Mouse (Mus musculus) heart, embryonic 12.5 days (tissue): ENCODE measurements around the gene Thop1. TPM values are rescaled to one million over a fixed set of nuclear protein-coding genes. Genes with fewer than 3 reads are reported as not detected.
A peak's percentile ranks its signal among the peaks of the same experiment; 100 is the strongest.
"Not testable (repeated sequence)": the region's sequence is repeated elsewhere in the genome, so short reads cannot be mapped to it uniquely, and the experiment has no call there.

Source experiments
- ATAC-seq: fragments of 200-750 bp; cut with Nextera tagmentation; 2 replicates; pipeline ENCODE4 v1.8.0; 2017; ENCODE audit warnings: moderate TSS enrichment, moderate library complexity; ENCODE audit not compliant: insufficient number of reproducible peaks, low FRiP score
- H3K27ac ChIP-seq: fragments of 300-500 bp; sonication (generic); 2 replicates; pipeline ENCODE4 v1.5.1; 2016; ENCODE audit warnings: mild to moderate bottlenecking, moderate library complexity; ENCODE audit not compliant: poor library complexity, severe bottlenecking
- H3K27me3 ChIP-seq: fragments of 300-500 bp; sonication (generic); replicated peaks from 2 replicates; pipeline ENCODE4 v1.6.1; 2016; ENCODE audit warnings: mild to moderate bottlenecking, moderate library complexity
- H3K36me3 ChIP-seq: fragments of 300-500 bp; sonication (generic); 2 replicates; pipeline ENCODE4 v1.6.1; 2016; ENCODE audit warnings: mild to moderate bottlenecking, moderate library complexity
- H3K4me1 ChIP-seq: fragments of 300-500 bp; sonication (generic); replicated peaks from 2 replicates; pipeline ENCODE4 v1.6.1; 2016; ENCODE audit warnings: mild to moderate bottlenecking
- H3K4me2 ChIP-seq: fragments of 300-500 bp; sonication (generic); 2 replicates; pipeline ENCODE4 v1.6.1; 2016; ENCODE audit warnings: mild to moderate bottlenecking, moderate library complexity
- H3K4me3 ChIP-seq: fragments of 300-500 bp; sonication (generic); 2 replicates; pipeline ENCODE4 v1.5.1; 2016; ENCODE audit warnings: mild to moderate bottlenecking
- H3K9ac ChIP-seq: fragments of 300-500 bp; sonication (generic); 2 replicates; pipeline ENCODE4 v1.6.1; 2016; ENCODE audit warnings: mild to moderate bottlenecking, moderate library complexity
- H3K9me3 ChIP-seq: fragments of 300-500 bp; sonication (generic); replicated peaks from 2 replicates; pipeline ENCODE4 v1.6.1; 2016; ENCODE audit warnings: mild to moderate bottlenecking, moderate library complexity
- WGBS: fragments of 180-500 bp; shearing (Covaris S2); methylation state at CpG from one replicate; pipeline ENCODE4 v1.1.7; 2016; 5-methylcytosine and 5-hydroxymethylcytosine counted together
- polyA plus RNA-seq: library from polyadenylated mRNA; unstranded; fragments of >200 nt; fragmentation: Nextera tagmentation; extraction: Ambion mirVana; gene quantifications from 2 replicates; pipeline ENCODE4 v1.2.1, GENCODE M21; 2016

Thop1 gene
- polyA plus RNA-seq, 1 experiment from 2014 or later = 36.6 TPM

GRCm38 (mm10) chr10:81033586-81033985 lies 36.2 kb upstream of the Thop1 start:
- 78% methylated on average over 10 of the region's 10 CpGs for WGBS
- Histone ChIP-seq H3K4me3 (no peak overlapping the region), H3K4me2 (no peak overlapping the region), H3K27ac (no peak overlapping the region), H3K9me3 (no peaks in the 10 kb centered on the region), H3K27me3 (0 out of 2 replicates have a peak, but pooled peaks cover 3% of the 10 kb centered on the region), H3K36me3 (peaks cover 35% of the 10 kb centered on the region), H3K9ac (no peak overlapping the region), H3K4me1 (no peaks in the 10 kb centered on the region; the same call in 1 of the 2 replicates)
- no peak for ATAC-seq

GRCm38 (mm10) chr10:81036251-81036650 lies 33.6 kb upstream of the Thop1 start:
- WGBS = 70% methylated on average over 7 of the region's 7 CpGs
- Histone ChIP-seq H3K4me1 (no peaks in the 10 kb centered on the region; the same call in 1 of the 2 replicates), H3K4me2 (no peak overlapping the region), H3K27me3 (no peaks in the 10 kb centered on the region), H3K9me3 (no peaks in the 10 kb centered on the region), H3K27ac (no peak overlapping the region), H3K36me3 (peaks cover 20% of the 10 kb centered on the region), H3K4me3 (no peak overlapping the region), H3K9ac (no peak overlapping the region)
- no peak for ATAC-seq

- peak within 1 kb of the TSS; percentile 83 for H3K9ac ChIP-seq
- no peak within 1 kb of the TSS; the same call in 1 of the 2 replicates for H3K27ac ChIP-seq
- H3K9me3 ChIP-seq = no peaks in the 10 kb centered on the region
- WGBS = under 1% methylated on average over 35 of the region's 35 CpGs
- peak; percentile 97 for ATAC-seq
- H3K36me3 ChIP-seq = peaks cover 14% of the 10 kb centered on the region
- peak within 1 kb of the TSS; percentile 76 for H3K4me3 ChIP-seq
- H3K4me2 ChIP-seq = peak within 1 kb of the TSS; percentile 80
- H3K27me3 ChIP-seq = no peaks in the 10 kb centered on the region
- no peaks in the 10 kb centered on the region; the same call in 1 of the 2 replicates for H3K4me1 ChIP-seq
These were observed 32.8 kb upstream of the Thop1 start, which contains the start of gene Slc39a3 for GRCm38 (mm10) chr10:81036988-81037580. TSS of gene Slc39a3 (minus strand) at chr10:81037426.

GRCm38 (mm10) chr10:81041458-81042175 lies 28.2 kb upstream of the Thop1 start:
- H3K4me1 ChIP-seq = no peaks in the 10 kb centered on the region; the same call in 1 of the 2 replicates
- H3K27me3 ChIP-seq = no peaks in the 10 kb centered on the region
- no peak overlapping the region for H3K27ac ChIP-seq
- peaks cover 42% of the 10 kb centered on the region for H3K36me3 ChIP-seq
- WGBS = 32% methylated on average over 13 of the region's 13 CpGs
- H3K4me2 ChIP-seq = no peak overlapping the region
- no peak overlapping the region for H3K9ac ChIP-seq
- no peak overlapping the region for H3K4me3 ChIP-seq
- no peaks in the 10 kb centered on the region for H3K9me3 ChIP-seq
- ATAC-seq = no peak

GRCm38 (mm10) chr10:81045246-81045645 lies 24.6 kb upstream of the Thop1 start:
- not testable (repeated sequence) for H3K9ac ChIP-seq, H3K4me1 ChIP-seq, H3K4me2 ChIP-seq, H3K27me3 ChIP-seq, H3K9me3 ChIP-seq, H3K27ac ChIP-seq, ATAC-seq, H3K4me3 ChIP-seq
- peaks cover 78% of the 10 kb centered on the region for H3K36me3 ChIP-seq
- WGBS = 89% methylated on average over 14 of the region's 14 CpGs

GRCm38 (mm10) chr10:81050645-81051044 lies 19.2 kb upstream of the Thop1 start:
- peaks cover 78% of the 10 kb centered on the region for H3K36me3 ChIP-seq
- H3K9ac ChIP-seq = no peak overlapping the region
- no peaks in the 10 kb centered on the region for H3K27me3 ChIP-seq
- no peaks in the 10 kb centered on the region for H3K9me3 ChIP-seq
- H3K27ac ChIP-seq = no peak overlapping the region
- H3K4me2 ChIP-seq = no peak overlapping the region
- H3K4me3 ChIP-seq = no peak overlapping the region
- 0 out of 2 replicates have a peak, but pooled peaks cover 6% of the 10 kb centered on the region for H3K4me1 ChIP-seq
- 90% methylated on average over 4 of the region's 4 CpGs for WGBS
- ATAC-seq = no peak

GRCm38 (mm10) chr10:81051133-81051532 lies 18.7 kb upstream of the Thop1 start:
- Histone ChIP-seq H3K36me3 (peaks cover 73% of the 10 kb centered on the region), H3K4me2 (no peak overlapping the region), H3K27me3 (no peaks in the 10 kb centered on the region), H3K9ac (no peak overlapping the region), H3K4me1 (0 out of 2 replicates have a peak, but pooled peaks cover 7% of the 10 kb centered on the region), H3K9me3 (no peaks in the 10 kb centered on the region), H3K4me3 (no peak overlapping the region), H3K27ac (no peak overlapping the region)
- WGBS = 81% methylated on average over 6 of the region's 6 CpGs
- ATAC-seq = no peak

- Histone ChIP-seq H3K9ac (no peak overlapping the region), H3K27me3 (no peaks in the 10 kb centered on the region), H3K4me2 (no peak overlapping the region), H3K4me3 (no peak overlapping the region), H3K36me3 (peaks cover 59% of the 10 kb centered on the region), H3K4me1 (peaks cover 19% of the 10 kb centered on the region), H3K9me3 (no peaks in the 10 kb centered on the region), H3K27ac (no peak overlapping the region)
- no peak for ATAC-seq
- 88% methylated on average over 5 of the region's 5 CpGs for WGBS
These were observed 17.3 kb upstream of the Thop1 start for GRCm38 (mm10) chr10:81052577-81052976.

- H3K4me1 ChIP-seq = peaks cover 40% of the 10 kb centered on the region
- H3K4me3 ChIP-seq = no peak overlapping the region
- no peak overlapping the region for H3K9ac ChIP-seq
- WGBS = 75% methylated on average over 6 of the region's 6 CpGs
- no peaks in the 10 kb centered on the region for H3K9me3 ChIP-seq
- no peak overlapping the region for H3K4me2 ChIP-seq
- no peaks in the 10 kb centered on the region for H3K27me3 ChIP-seq
- no peak for ATAC-seq
- peaks cover 33% of the 10 kb centered on the region for H3K36me3 ChIP-seq
- no peak overlapping the region for H3K27ac ChIP-seq
These were observed 14.7 kb upstream of the Thop1 start for GRCm38 (mm10) chr10:81055169-81055568.

GRCm38 (mm10) chr10:81055802-81056340 lies 14.0 kb upstream of the Thop1 start:
- H3K4me1 ChIP-seq = peaks cover 40% of the 10 kb centered on the region
- ATAC-seq, H3K4me3 ChIP-seq, H3K9me3 ChIP-seq, H3K4me2 ChIP-seq, H3K27ac ChIP-seq, H3K27me3 ChIP-seq: not testable (repeated sequence)
- WGBS = 80% methylated on average over 11 of the region's 11 CpGs
- peak overlapping the region; percentile 17 for H3K9ac ChIP-seq
- peaks cover 26% of the 10 kb centered on the region for H3K36me3 ChIP-seq

- 94% methylated on average over 23 of the region's 23 CpGs for WGBS
- peak overlapping the region; percentile 42; the same call in 1 of the 2 replicates for H3K9ac ChIP-seq
- H3K9me3 ChIP-seq = no peaks in the 10 kb centered on the region
- peaks cover 9% of the 10 kb centered on the region; the same call in 1 of the 2 replicates for H3K36me3 ChIP-seq
- no peaks in the 10 kb centered on the region for H3K27me3 ChIP-seq
- H3K4me2 ChIP-seq = no peak overlapping the region
- H3K4me3 ChIP-seq = no peak overlapping the region
- ATAC-seq = no peak
- H3K4me1 ChIP-seq = peaks cover 40% of the 10 kb centered on the region
- no peak overlapping the region for H3K27ac ChIP-seq
These were observed 12.3 kb upstream of the Thop1 start for GRCm38 (mm10) chr10:81057406-81058130.
